Mouse (Mus musculus) T-helper 17 cell (primary cell): ENCODE results near the gene Pde8a.

Experiments used
- in situ Hi-C, 2 experiments: fragments of 300-600 bp; cut with MboI, MseI; formaldehyde crosslinking; loops; 1 replicate in 1 of 2; 2 replicates in 1 of 2; pipeline ENCODE4 v1.15.1; 2025; ENCODE audit warnings: high pct_unique_total_duplicates in 2 of 2

The Pde8a gene

DNA sequence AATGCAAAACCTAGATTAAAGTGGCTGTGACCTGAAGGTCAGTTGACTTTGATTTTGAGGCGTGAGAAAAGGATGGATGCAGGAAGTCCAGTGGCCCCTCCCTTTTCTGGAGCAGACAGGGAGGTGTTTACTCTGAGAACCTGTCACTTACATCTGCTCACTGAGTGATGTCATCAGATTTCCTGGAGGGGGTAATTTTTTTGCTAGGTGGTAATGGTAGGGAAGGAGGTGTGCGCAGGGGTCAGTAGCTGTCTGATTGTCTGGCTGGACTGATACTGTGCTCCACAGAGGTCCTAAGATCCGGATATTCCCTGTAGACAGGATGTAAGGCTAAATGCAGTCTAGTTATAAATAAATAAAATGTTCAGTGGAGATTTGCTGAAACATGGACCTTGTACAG lies 59.5 kb downstream of the Pde8a start:
- in situ Hi-C loops = no loop called here

DNA sequence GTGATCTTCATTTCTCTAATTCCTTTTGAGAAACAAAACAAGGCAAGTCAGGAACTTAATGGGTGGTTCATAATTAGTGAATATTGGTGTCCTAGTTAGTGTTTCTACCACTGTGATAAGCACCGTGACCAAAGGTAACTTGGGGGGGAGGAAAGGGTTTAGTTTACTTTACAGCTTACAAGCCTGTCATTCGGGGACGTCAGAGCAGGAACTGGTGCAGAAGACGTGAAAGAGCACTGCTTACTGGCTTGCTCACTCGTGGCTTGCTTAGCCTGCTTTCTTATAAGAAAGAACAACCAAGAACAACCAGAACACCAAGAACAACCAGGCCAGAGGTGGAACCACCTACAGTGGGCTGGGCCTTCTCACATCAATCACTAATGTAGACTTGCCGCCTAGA lies 65.6 kb downstream of the Pde8a start:
- in situ Hi-C loops = no loop called here

DNA sequence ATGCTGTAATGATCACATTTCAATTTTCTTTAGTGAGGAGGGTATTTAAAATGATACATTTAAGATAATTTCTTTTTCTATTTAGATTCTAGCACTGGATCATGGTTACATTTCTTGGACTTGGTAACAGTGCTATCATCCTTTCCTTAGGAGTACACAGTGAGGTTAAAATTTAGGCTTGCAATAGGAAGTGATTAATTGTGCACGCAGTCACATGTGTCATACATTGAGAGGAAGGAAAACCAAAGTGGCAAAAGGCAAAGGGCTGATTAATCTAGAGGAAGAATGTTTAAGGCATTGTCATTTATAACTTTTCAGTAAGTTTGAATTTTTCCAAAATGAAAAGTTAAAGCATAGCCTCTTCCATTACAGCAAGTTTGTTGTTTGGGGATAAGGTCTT lies 67.8 kb downstream of the Pde8a start:
- in situ Hi-C loops = no loop called here

DNA sequence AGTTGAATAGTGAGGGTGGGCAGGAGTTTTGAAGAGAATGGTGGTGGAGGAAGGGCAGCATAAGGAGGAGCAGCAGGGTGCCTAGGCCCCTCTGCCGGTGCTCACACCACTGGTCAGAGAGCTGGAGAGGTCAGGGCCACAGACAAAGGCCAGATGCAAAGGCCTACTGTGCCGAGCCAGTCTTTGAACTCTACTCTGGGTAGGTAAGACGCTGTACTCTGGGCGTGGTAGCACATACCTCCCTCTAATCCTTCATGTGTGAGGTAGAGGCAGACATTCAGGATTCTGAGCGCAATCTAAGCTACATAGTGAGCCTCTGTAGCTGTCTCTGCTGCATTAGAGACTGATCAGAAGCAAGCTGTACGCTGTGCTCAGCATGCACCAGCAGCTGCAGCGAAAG lies 73.1 kb downstream of the Pde8a start:
- in situ Hi-C loops = no loop called here

DNA sequence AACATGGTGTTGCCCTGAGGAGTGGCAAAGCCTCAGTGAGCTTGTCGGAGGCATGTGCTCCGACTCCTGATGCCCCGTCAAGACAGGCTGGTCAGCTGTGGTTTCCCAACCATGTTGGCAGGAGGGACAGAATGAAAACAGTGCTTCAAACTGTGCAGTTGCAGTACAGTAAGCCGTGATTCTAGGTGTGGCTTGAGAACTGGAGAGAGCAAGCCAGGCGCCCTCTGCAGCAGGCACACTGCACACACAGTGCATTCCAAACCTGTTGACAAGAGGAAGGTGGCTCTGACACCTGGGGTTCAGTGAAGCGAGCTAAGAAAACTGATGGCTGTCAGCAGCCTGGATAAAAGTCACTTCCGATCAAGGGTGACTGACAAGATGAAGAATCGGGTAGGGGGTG lies 73.5 kb downstream of the Pde8a start:
- in situ Hi-C loops = no loop called here

DNA sequence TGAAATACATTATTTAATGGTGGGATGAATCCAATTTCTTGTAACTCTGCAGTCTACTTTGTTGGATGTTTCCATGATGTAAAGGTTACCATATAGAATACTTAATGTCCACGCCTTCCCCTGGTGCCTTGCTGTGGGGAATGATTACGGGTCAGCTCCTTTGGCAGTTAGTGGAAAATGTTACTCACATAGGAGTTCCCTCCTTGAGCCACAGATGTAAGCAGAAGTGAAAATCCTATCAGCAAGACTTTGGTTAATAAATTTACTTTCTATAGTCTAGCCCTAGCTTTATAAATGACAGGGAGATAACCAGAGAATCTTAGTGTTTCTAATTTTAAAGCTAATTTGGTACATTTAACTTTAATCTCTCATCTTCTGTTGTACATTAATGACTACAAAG lies 81.8 kb downstream of the Pde8a start:
- in situ Hi-C loops = no loop called here

DNA sequence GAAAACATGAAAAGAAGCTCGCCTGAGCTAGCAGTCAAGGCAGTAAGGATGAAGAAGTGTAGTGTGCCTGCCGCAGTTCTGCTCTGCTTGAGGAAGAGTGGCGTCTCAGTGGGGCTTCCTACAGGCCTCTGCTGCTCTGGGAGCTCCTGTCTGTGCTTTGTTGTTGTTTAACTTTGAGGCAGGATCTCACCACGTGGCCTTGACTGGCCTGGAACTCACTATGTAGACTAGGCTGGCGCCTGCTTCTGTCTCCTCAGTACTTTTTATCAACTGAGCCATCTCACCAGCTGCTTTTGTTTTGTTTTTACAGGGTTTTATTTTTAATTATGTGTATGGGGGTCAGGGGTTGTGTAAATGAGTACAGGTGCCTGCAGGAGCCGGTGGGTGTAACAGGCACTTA lies 84.8 kb downstream of the Pde8a start:
- in situ Hi-C loops = no loop called here

DNA sequence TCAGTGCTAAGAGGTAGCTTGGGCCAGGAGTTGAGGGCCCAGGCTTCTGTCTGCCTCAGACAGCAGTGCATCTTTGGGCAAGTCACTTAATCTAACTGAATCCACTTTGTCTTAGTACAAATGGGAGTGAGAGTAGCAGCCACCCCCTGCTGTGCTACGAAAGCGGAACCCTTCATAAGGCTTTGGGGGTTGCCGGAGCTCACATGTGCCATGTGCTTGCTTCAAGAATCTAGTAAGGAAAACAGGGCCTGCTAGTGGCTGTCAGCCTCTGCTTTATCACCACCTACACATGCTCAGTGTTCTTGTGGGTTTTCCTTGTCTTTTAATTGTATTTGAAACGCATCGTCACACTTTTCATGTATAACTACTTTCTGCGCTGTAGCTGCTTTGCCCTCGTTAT lies 87.9 kb downstream of the Pde8a start:
- in situ Hi-C loops = no loop called here

DNA sequence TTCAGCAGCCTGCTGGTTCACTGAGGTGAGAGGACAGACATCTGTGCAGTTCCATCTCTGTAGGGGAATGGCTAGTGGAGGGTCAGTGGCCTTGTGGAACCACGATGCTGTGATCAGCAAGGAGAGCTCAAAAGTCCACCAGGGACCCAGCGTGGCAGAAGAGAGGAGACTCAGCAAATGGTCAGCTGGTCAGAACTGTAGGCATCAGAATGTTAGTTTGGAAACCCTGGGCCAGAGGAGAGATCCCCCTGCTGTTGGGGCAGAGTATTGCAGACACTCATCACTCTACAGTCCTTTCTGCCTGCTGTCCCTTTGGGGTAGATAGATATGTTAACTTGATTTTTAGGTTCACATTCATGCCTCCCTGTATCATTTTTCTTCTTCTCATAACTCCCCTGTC lies 90.3 kb downstream of the Pde8a start:
- in situ Hi-C loops = no loop called here

DNA sequence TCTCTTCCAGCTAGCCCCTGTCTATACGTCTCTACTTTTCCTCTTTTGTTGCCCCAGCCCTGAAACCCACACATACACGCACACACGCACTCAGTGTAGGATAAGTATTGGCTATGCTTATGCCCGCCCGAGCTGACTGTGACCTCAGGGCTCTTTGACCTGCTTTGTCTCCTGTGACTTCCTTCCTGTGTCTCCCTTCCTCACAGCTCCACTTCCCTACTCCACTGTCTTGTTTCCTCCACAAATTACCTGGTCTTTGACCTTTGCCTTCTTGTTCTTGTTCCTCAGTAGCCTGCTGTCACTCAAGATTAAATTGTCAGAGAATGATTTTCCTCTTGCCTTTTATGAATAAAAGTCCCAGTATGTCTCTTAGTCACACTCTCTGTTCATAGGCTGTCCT lies 90.7 kb downstream of the Pde8a start:
- in situ Hi-C loops = no loop called here

DNA sequence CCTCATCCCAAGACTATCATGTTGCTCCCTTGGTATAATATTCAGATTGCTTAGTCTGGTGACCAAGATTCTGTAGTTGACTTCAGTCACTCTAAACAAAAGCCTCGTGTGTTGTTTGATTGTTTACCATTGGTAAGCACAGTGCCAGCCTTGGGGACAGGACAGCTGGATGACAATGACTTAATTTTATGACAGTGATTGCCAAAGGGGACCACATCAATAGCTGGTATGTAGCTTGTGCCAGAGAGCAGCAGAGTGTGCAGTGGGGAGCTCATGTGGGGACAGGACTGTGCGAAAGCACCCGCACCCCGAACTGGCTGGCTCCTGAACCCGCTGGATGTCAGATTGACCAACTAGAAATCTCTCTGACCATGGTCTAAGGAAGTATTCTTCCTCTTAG lies 91.3 kb downstream of the Pde8a start:
- in situ Hi-C loops = no loop called here

DNA sequence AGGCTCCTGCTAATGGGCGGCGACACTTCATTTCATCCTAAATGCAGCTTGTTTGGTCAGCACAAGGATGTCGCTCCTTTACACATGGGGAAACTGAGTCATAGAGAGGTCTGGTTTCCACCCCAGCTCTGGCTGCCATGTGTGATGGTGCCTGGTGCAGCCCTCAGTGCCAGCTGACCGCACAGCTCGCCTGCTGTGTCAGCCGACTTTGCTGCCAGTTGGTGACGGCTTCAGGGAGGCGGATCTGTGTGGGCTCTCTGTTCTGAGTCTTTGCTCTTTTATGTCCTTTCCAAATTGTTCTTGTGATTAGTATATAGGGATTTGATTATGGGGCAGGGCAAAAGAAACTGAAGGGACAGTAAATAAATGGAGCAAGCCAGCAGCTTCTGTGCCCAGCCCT lies 94.3 kb downstream of the Pde8a start:
- in situ Hi-C loops = no loop called here

DNA sequence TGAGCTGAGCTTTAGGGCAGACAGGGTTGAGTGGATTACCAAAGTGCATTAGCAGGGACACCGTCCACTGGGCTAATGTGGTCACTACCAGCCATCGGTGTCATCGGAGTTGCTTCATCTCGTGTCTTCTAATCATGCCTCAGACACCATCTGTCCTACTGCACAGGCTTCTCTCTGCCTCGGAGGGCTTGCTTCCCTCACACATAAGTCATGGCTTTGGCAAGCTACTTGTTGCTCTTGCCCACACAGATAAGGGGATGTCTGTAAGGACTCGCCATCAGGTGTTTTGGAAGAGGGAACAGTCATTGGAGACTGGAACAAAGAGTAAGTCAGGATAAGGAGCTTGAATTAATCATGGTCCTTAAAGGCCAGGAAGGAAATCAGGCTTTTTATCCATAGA lies 95.9 kb downstream of the Pde8a start:
- in situ Hi-C loops = no loop called here

DNA sequence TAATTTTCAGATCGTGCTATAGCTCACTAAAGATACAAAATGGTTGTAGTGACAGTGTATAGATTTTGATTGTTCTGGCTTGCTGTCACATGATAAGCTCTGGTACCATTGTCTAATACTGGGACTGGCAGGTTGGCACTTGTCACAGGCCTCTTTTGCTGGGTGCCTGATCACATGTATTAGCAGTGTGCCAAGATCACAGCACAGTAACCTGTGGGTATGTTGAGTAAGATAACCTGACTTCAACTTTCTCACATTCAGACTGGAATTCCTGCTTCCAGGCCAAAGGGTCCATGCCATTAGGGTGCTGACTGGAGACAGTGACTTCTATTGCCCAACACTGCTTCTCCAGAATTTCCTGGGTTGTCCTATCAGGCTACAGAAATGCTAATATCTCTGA lies 97.7 kb downstream of the Pde8a start:
- in situ Hi-C loops = loop anchor here (5.0 to 10.0 kb wide), 2 partner anchors 146 to 949 kb away; no protein-coding TSS in a partner anchor

DNA sequence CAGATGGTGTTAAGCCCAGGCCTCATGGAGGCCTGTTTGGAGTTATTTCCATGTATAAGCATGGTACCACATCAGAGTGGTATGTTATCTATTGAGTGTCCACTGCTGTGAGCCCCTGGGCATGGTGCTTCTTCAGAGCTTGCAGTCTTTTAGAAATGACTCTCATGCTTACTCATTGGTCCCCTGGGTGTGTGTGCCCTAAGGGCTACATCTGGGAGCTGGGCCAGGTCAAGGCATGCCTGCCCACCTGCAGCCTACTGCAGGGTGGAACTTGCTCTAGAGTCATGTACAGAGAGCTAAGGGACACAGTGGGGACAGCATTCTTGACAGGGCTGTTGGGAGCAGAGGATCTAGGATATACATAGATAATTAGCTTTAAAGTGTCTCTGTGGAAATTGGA lies 98.2 kb downstream of the Pde8a start:
- in situ Hi-C loops = loop anchor here (5.0 to 10.0 kb wide), 2 partner anchors 147 to 949 kb away; no protein-coding TSS in a partner anchor

DNA sequence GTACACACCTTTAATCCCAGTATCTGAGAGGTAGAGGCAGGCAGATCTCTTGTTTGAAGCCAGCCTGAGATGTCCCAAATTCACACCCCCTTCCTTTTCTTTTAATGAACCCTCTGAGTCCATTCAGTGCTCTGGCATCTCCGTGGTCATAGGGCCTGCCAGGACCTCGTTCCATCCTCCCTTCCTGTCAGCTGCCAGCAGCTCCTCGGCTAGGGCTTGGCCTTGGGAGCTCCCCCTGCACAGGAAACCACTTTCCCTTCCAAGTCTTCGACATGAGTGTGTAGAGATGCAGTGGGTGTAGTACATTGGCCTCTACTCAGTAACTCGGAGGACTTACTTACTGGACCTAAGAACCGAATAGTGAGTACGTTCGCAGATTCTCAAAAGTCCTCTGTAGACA lies 102.2 kb downstream of the Pde8a start:
- in situ Hi-C loops = loop anchor here in 1 of 2 experiments (10.0 kb wide), 1 partner anchor 151 kb away; no protein-coding TSS in a partner anchor

DNA sequence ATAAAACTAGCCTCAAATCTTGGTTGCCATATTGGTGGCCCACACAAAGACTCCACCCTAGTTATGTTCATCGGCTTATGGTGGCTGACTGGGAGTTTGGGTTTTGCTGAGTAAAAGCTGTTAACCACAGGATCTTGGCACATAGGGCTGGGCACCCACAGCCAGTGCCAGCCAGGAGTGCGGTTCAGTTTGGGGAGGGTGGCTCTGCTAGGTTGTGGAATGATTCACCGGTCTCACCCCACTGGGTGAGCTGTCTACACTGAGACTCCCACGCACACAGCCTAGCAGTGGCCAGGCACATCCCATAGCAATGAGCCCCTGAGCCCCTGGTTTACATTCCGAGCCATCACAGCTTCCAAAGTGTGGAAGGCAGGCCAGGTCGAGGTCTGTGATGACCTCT lies 106.4 kb downstream of the Pde8a start:
- in situ Hi-C loops = loop anchor here (5.0 to 10.0 kb wide), 2 partner anchors 155 to 157 kb away; no protein-coding TSS in a partner anchor

DNA sequence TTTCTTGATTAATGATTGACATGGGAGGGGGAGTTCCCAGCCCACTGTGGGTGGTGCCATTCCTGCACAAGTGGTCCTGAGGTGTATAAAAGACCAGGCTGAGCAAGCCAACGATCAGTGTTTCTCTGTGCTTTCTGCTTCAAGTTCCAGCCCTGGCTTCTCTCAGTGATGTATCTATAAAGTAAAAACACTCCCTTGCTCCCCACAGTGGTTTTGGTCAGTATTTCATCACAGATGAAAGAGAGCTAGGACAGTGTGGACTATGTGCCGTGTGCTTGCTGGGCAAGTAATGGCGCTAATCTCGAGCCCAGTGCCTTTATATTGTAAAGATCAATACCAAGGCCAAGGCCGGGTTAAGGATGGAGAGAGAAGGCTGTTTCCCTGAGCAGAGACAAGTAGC lies 108.4 kb downstream of the Pde8a start:
- in situ Hi-C loops = loop anchor here in 1 of 2 experiments (5.0 kb wide), 1 partner anchor 159 kb away; no protein-coding TSS in a partner anchor

DNA sequence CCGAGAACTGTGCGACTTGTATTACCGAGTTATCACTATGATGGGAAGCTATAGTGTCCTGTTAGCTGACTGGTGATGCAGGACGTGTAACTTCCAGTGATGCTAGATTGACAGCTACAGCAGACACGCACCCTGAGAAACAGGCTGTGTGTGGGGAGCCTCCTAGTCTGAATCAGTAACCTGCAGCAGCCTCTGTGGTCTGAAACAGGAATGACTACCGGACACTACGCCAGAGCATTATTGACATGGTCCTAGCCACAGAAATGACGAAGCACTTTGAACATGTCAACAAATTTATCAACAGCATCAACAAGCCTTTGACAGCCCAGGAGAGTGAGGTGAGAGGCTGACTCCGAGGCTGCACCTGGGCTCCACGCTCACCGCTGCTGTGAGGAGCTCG lies 112.6 kb downstream of the Pde8a start:
- in situ Hi-C loops = no loop called here

DNA sequence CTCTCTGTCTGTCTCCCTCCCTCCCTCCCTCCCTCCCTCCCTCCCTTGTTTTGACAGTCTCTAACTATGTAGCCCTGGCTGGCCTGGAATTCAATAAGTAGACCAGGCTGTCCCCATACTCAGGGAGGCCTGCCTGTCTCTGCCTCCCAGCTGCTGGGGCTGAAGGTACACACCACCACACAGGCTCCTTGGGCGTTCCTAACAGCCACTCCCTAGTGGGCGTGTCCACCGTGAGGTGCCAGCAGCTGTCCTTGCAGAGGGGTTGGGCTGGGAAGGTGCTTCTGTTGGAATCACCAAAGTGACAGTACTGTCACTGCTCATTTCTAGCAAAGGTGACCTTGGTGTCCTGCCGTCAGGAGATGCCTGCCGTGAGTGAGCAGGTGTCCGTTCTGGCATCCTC lies 113.5 kb downstream of the Pde8a start:
- in situ Hi-C loops = no loop called here

DNA sequence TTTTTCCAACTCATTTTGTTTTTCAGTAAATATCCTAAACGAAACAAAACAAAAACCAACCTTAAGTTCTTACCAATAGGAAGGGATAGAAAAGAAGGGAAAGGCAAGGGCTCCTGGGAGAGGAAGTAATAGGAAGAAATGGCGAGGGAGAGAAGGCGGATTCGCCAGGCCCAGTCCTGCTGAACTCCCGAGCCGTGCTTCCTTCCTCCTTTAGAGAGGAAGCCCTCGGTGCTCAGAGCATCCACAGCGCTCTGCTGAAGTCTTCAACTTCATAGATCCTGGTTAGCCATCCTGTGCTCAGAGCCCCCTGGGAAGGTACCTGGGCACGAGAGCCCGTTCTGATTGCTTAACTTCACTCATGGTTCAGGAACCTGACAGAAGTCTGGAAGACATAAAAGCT lies 114.3 kb downstream of the Pde8a start:
- in situ Hi-C loops = no loop called here

DNA sequence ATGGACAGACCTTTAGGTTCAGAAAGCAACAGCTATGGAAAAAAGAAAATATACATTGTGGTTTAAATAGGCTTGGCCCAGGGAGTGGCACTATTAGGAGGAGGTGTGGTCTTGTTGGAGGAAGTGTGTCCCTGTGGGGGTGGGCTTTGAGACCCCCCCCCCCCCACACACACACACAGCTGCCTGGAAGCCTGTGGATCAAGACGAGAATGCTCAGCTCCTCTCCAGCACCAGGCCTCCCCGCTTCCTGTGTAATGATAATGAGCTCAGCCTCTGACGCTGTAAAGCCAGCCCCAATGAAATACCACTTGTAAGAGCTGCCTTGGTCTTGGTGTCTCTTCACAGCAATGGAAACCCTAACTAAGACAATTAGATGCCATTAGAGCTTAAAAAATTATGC lies 117.4 kb downstream of the Pde8a start:
- in situ Hi-C loops = loop anchor here in 1 of 2 experiments (5.0 kb wide), 1 partner anchor 478 kb away; no protein-coding TSS in a partner anchor

DNA sequence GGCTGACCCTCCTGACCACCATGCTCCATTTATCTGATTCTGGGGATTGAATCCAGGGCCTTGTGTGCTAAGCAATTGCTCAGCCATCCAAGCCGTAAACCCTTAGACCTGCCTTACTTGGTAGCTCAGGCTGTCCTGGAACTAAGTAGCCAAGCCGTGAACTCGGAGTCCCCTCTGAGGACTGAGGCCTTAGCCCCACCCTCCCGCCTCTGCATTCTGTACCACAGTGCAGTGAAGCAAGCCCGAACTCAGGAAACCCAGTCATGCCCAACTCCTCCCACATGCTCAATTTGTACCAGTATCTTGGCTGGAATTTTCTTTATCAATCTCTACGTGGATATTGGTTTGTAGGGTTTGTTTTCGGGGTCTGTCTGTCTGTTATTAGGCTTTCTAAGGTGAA lies 118.5 kb downstream of the Pde8a start:
- in situ Hi-C loops = loop anchor here in 1 of 2 experiments (5.0 kb wide), 1 partner anchor 480 kb away; no protein-coding TSS in a partner anchor

DNA sequence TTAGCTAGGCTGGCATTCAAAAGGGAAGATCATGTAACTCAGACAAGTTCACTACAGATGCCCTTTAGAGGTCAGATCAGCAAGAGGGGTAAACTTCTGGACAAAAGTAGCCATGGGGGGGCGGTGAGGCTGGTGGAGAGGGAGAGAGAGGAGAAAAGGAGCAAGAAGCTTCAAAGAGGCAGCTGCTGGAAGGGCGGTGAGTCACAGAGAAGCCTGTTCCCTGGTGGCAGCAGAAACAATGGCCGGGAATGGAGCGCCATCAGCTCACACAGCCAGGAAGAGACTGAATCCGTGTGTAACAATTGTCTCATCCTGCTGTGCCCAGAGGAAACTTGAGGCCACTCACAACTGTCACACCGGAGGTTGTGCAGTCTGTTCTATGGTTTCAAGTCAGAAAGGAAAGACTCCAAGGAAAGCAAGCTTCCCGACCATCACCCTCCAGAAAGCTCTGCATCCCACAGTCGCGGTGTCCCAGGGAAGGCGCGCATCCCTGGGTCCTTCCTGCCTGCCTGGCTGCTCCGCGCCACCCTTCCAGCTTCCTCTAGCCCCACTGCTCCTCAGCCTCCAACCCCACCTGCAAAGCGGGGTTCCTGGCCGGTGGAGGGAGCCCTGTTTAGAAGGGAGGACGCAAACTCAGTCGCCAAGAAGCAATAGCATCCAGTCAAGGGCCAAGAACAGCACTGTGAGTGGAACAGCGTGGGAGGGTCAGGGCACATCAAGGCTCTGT lies 122.5 kb downstream of the Pde8a start:
- in situ Hi-C loops = no loop called here
